Mouse (Mus musculus): Measurements from ENCODE around the gene Mettl27. TPM values are rescaled to one million over a fixed set of nuclear protein-coding genes. Genes with fewer than 3 reads are reported as not detected.

The Mettl27 gene
- polyA plus RNA-seq, 1 experiment from 2014 or later: 9.4 TPM

DNA sequence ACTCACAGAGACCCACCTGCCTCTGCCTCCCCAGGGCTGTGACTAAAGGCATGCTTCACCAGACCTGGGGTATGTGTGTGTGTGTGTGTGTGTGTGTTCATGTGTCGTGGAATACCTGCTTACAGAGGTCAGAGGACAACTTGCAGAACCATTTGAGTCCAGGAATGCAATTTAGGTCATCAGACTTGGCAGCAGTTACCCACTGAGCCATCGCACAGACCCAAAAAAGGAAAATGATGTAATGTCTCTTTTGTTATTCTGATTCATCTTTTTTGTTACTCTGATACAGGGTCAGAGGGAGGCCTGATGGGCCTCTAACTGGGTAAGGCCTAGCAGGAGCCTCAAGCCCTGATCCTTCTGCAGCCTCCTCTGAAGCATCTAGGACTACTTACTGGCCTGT lies 10.6 kb downstream of the Mettl27 start:
- Histone ChIP-seq H3K9ac (ENCODE audit: low read length) (no peak overlapping the region), H3K27me3 (ENCODE audit: control insufficient read depth, insufficient read depth, low read length) (no peaks in the 10 kb centered on the region), H3K4me1 (replicated peaks; ENCODE audit: control insufficient read depth, insufficient read depth) (peaks cover 6% of the 10 kb centered on the region; the same call in 1 of the 2 replicates), H3K36me3 (ENCODE audit: control insufficient read depth, insufficient read depth, low read length) (no peaks in the 10 kb centered on the region), H3K4me3 (ENCODE audit: low read depth, low read length) (no peak overlapping the region), H3K4me2 (replicated peaks; ENCODE audit: low read depth) (no peak overlapping the region), H3K27ac (replicated peaks) (no peak overlapping the region), H3K9me3 (ENCODE audit: control insufficient read depth, low read length) (no peaks in the 10 kb centered on the region)
- no peak for TF ChIP-seq EP300 (optimal IDR thresholded peaks at IDR 0.05)
- no peak for TF ChIP-seq CTCF (IDR thresholded peaks at IDR 0.05; ENCODE audit: low read depth)
- DNase-seq (ENCODE audit: low spot score): no peak
- WGBS: 53% methylated on average over 2 of the region's 2 CpGs
- ATAC-seq (ENCODE audit: low FRiP score, low TSS enrichment): no peak

DNA sequence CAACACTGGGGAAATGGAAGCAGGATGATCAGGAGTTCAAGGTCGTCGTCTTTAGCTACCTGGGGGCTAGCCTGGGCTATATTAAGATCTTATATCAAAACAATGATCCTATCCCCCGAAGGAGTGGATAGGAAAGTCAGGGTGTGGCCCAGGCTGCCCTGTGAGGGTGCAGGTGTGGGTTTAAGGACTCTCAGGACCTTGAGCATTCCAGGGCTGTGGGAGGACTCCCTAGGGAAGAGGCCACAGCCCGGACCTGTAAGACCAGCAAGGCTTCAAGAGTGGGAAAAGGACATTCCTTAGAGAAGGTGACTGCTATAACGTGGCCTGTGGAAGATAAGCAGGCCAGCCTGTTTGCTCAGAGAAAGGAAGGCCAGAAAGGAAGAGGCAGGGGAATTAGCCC lies 12.0 kb downstream of the Mettl27 start:
- Histone ChIP-seq H3K36me3 (ENCODE audit: control insufficient read depth, insufficient read depth, low read length) (no peaks in the 10 kb centered on the region), H3K27me3 (ENCODE audit: control insufficient read depth, insufficient read depth, low read length) (no peaks in the 10 kb centered on the region), H3K4me2 (replicated peaks; ENCODE audit: low read depth) (no peak overlapping the region), H3K27ac (replicated peaks) (no peak overlapping the region), H3K9me3 (ENCODE audit: control insufficient read depth, low read length) (no peaks in the 10 kb centered on the region), H3K4me3 (ENCODE audit: low read depth, low read length) (no peak overlapping the region), H3K4me1 (replicated peaks; ENCODE audit: control insufficient read depth, insufficient read depth) (peaks cover 6% of the 10 kb centered on the region; the same call in 1 of the 2 replicates), H3K9ac (ENCODE audit: low read length) (no peak overlapping the region)
- ATAC-seq (ENCODE audit: low FRiP score, low TSS enrichment) (no peak), DNase-seq (ENCODE audit: low spot score) (no peak)
- WGBS: 53% methylated on average over 5 of the region's 5 CpGs
- TF ChIP-seq CTCF (IDR thresholded peaks at IDR 0.05; ENCODE audit: low read depth) (no peak), EP300 (optimal IDR thresholded peaks at IDR 0.05) (no peak)

DNA sequence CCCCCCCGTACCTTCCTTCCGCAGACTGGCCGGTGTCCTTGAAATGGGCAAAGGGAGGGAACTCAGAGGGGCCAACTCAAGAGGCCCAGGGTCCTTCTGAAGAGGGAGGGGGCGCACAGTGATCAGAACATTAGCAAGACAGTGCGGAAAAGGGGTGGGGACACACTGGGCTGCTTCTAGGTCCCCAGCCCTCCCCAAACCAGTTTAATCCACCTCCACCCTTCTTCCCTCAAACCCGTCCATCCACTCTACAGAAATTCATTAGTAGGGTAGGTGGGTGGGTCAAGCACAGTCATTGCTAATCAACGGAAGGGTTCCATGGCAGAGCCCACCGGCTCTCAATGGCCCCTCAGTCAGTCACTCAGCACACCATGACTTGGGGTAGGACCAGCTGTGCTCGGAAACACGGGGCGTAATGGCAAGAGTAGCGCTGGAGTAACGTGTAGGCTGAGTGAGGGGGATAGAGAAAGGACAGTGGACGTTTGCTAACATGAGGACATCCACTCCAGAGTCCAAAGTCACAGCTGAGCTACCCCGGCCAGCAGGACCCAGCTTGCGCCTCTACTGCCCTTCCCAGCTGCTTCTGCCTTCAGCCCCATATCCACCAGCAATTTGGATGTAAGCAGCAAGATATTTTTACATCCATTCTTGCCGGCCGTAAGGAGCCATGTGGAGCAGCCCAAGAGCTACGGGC lies 13.2 kb downstream of the Mettl27 start:
- peak overlapping the region; percentile 47 for H3K4me2 ChIP-seq (replicated peaks; ENCODE audit: low read depth)
- H3K36me3 ChIP-seq (ENCODE audit: control insufficient read depth, insufficient read depth, low read length): no peaks in the 10 kb centered on the region
- H3K9ac ChIP-seq (ENCODE audit: low read length): peak overlapping the region; percentile 59
- H3K4me3 ChIP-seq (ENCODE audit: low read depth, low read length): peak overlapping the region; percentile 41
- ATAC-seq (ENCODE audit: low FRiP score, low TSS enrichment) (no peak), DNase-seq (ENCODE audit: low spot score) (no peak)
- no peaks in the 10 kb centered on the region for H3K27me3 ChIP-seq (ENCODE audit: control insufficient read depth, insufficient read depth, low read length)
- WGBS: 43% methylated on average over 16 of the region's 19 CpGs
- H3K27ac ChIP-seq (replicated peaks): peak overlapping the region; percentile 81; the same call in 1 of the 2 replicates
- H3K9me3 ChIP-seq (ENCODE audit: control insufficient read depth, low read length): no peaks in the 10 kb centered on the region
- no peak for TF ChIP-seq EP300 (optimal IDR thresholded peaks at IDR 0.05)
- TF ChIP-seq CTCF (IDR thresholded peaks at IDR 0.05; ENCODE audit: low read depth): no peak
- H3K4me1 ChIP-seq (replicated peaks; ENCODE audit: control insufficient read depth, insufficient read depth): peaks cover 6% of the 10 kb centered on the region; the same call in 1 of the 2 replicates

DNA sequence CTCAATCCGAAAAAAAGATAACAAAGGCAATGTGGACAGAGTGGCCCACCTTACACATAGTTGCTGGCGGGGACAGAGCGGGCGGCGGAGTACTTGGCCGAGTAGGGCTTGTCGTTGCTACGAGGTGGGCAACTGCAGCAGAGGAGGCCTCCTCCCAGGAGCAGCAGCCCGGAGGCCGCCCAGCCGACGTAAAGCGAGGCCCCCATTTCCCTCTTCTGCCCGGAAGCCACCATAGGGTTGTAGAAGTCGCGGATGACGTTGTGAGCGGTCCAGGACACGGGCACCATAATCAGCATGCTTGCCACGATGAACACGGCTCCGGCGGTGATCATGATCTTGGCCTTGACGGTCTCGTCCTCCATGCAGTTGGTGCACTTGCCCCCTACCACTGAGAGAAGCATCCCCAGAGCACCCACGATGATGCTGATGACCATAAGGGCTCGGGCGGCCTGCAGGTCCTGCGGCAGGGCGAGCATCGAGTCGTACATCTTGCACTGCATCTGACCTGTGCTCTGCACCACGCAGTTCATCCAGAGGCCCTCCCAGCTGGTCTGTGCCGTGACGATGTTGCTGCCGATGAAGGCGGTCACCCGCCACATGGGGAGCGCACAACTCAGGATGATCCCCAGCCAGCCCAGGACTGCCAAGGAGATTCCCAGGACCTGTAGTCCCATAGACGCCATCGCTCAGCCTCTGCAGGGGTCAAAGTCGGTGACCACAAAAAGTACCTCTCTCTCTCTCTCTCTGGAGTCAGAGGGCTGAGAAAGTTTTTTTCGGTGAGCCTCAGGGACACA lies 14.1 kb downstream of the Mettl27 start:
- DNase-seq (ENCODE audit: low spot score): no peak
- Histone ChIP-seq H3K27me3 (ENCODE audit: control insufficient read depth, insufficient read depth, low read length) (no peaks in the 10 kb centered on the region), H3K27ac (replicated peaks) (peak overlapping the region; percentile 81), H3K9ac (ENCODE audit: low read length) (peak overlapping the region; percentile 59), H3K4me1 (replicated peaks; ENCODE audit: control insufficient read depth, insufficient read depth) (peaks cover 9% of the 10 kb centered on the region; the same call in 1 of the 2 replicates), H3K9me3 (ENCODE audit: control insufficient read depth, low read length) (no peaks in the 10 kb centered on the region), H3K4me2 (replicated peaks; ENCODE audit: low read depth) (peak overlapping the region; percentile 47), H3K36me3 (ENCODE audit: control insufficient read depth, insufficient read depth, low read length) (no peaks in the 10 kb centered on the region), H3K4me3 (ENCODE audit: low read depth, low read length) (peak overlapping the region; percentile 41)
- TF ChIP-seq CTCF (IDR thresholded peaks at IDR 0.05; ENCODE audit: low read depth) (no peak), EP300 (optimal IDR thresholded peaks at IDR 0.05) (no peak)
- WGBS: 26% methylated on average over 43 of the region's 43 CpGs
- peak; percentile 22 for ATAC-seq (ENCODE audit: low FRiP score, low TSS enrichment)

DNA sequence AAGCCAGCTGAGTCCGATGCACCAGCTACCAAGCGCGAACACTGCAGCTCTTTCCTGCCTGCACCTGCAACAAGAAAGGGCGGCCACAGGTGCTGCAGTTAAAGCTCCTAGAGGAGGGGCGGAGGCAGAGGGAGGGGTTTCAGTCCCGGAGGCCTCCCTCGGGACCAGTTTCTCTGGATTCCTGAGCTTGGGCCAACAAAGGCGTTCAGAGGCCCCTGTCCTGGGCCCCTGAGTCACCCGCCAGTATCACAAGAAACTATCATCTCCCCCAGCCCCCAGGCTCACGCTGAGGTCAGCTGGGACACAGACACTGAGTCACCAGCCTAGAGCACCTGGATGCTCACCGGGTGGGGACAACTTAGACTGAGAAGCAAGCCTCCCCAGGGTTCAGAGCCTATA lies 14.7 kb downstream of the Mettl27 start, which contains the start of gene Cldn4:
Gene Cldn4, minus strand, starts transcription at position 78 of the 399 bp plus-strand sequence.
- DNase-seq (ENCODE audit: low spot score) (peak; percentile 87), ATAC-seq (ENCODE audit: low FRiP score, low TSS enrichment) (peak; percentile 77)
- no peaks in the 10 kb centered on the region for H3K9me3 ChIP-seq (ENCODE audit: control insufficient read depth, low read length)
- peak within 1 kb of the TSS; percentile 81 for H3K27ac ChIP-seq (replicated peaks)
- no peaks in the 10 kb centered on the region for H3K36me3 ChIP-seq (ENCODE audit: control insufficient read depth, insufficient read depth, low read length)
- TF ChIP-seq CTCF (IDR thresholded peaks at IDR 0.05; ENCODE audit: low read depth): no peak
- TF ChIP-seq EP300 (optimal IDR thresholded peaks at IDR 0.05): peak; percentile 87
- peak within 1 kb of the TSS; percentile 41 for H3K4me3 ChIP-seq (ENCODE audit: low read depth, low read length)
- no peaks in the 10 kb centered on the region for H3K27me3 ChIP-seq (ENCODE audit: control insufficient read depth, insufficient read depth, low read length)
- 21% methylated on average over 11 of the region's 11 CpGs for WGBS
- H3K4me2 ChIP-seq (replicated peaks; ENCODE audit: low read depth): peak within 1 kb of the TSS; percentile 47
- peaks cover 12% of the 10 kb centered on the region; the same call in 1 of the 2 replicates for H3K4me1 ChIP-seq (replicated peaks; ENCODE audit: control insufficient read depth, insufficient read depth)
- H3K9ac ChIP-seq (ENCODE audit: low read length): peak within 1 kb of the TSS; percentile 59

All from stomach, postnatal 0 days (tissue).